Mouse (Mus musculus) heart, embryonic 14.5 days (tissue): ENCODE data around the gene Cbs. TPM values are rescaled to one million over a fixed set of nuclear protein-coding genes. Genes with fewer than 3 reads are reported as not detected.

Experiments used
- ATAC-seq: fragments of 200-750 bp; cut with Nextera tagmentation; 2 replicates; pipeline ENCODE4 v1.8.0; 2017; ENCODE audit warnings: low read depth, moderate TSS enrichment; ENCODE audit not compliant: insufficient number of reproducible peaks, insufficient read depth, low FRiP score
- H3K27ac ChIP-seq, 2 experiments: fragments of 200-500 bp in 1 of 2; fragments of 300-500 bp in 1 of 2; sonication (generic) in 1 of 2; replicated peaks in 1 of 2; 2 replicates each; pipeline ENCODE4 v1.5.1; 2012 to 2014; ENCODE audit warnings: low read depth in 2 of 2, low read length in 2 of 2, control low read depth in 1 of 2, mild to moderate bottlenecking in 1 of 2, mixed read lengths in 1 of 2; ENCODE audit not compliant: control insufficient read depth in 1 of 2, insufficient read depth in 1 of 2
- H3K27me3 ChIP-seq: fragments of 300-500 bp; sonication (generic); 2 replicates; pipeline ENCODE4 v1.6.1; 2014; ENCODE audit warnings: mild to moderate bottlenecking, low read length, control low read depth; ENCODE audit not compliant: control insufficient read depth, insufficient read depth
- H3K36me3 ChIP-seq: fragments of 300-500 bp; sonication (generic); 2 replicates; pipeline ENCODE4 v1.6.1; 2014; ENCODE audit warnings: mild to moderate bottlenecking, control low read depth, low read length, mixed read lengths; ENCODE audit not compliant: control insufficient read depth, insufficient read depth
- H3K4me1 ChIP-seq, 2 experiments: fragments of 200-500 bp in 1 of 2; fragments of 300-500 bp in 1 of 2; sonication (generic) in 1 of 2; 2 replicates each; pipeline ENCODE4 v1.6.1; 2012 to 2014; ENCODE audit warnings: low read length in 2 of 2, control low read depth in 1 of 2, mixed read lengths in 1 of 2; ENCODE audit not compliant: control insufficient read depth in 2 of 2, insufficient read depth in 2 of 2
- H3K4me2 ChIP-seq: fragments of 300-500 bp; sonication (generic); 2 replicates; pipeline ENCODE4 v1.6.1; 2014; ENCODE audit warnings: mild to moderate bottlenecking, low read length
- H3K4me3 ChIP-seq, 2 experiments: fragments of 200-500 bp in 1 of 2; fragments of 300-500 bp in 1 of 2; sonication (generic) in 1 of 2; 2 replicates each; pipeline ENCODE4 v1.5.1; 2012 to 2014; ENCODE audit warnings: low read length in 2 of 2, mild to moderate bottlenecking in 2 of 2, control low read depth in 1 of 2, low read depth in 1 of 2, moderate library complexity in 1 of 2; ENCODE audit not compliant: control insufficient read depth in 1 of 2, insufficient read depth in 1 of 2
- H3K9ac ChIP-seq: fragments of 300-500 bp; sonication (generic); 2 replicates; pipeline ENCODE4 v1.6.1; 2014; ENCODE audit warnings: mild to moderate bottlenecking, low read length
- H3K9me3 ChIP-seq: fragments of 300-500 bp; sonication (generic); 2 replicates; pipeline ENCODE4 v1.6.1; 2016; ENCODE audit warnings: low read length, control low read depth; ENCODE audit not compliant: control insufficient read depth
- WGBS: fragments of 180-500 bp; shearing (Covaris S2); extraction: QIAGEN DNeasy Blood & Tissue Kit; methylation state at CpG from one replicate; pipeline ENCODE4 v1.1.7; 2014; 5-methylcytosine and 5-hydroxymethylcytosine counted together
- polyA plus RNA-seq: library from polyadenylated mRNA; unstranded; fragments of >200 nt; fragmentation: Nextera tagmentation; extraction: Ambion mirVana; gene quantifications from 2 replicates; pipeline ENCODE4 v1.2.1, GENCODE M21; 2014

Gene Cbs
- polyA plus RNA-seq, 1 experiment from 2014 or later, result 0.96 TPM

GRCm38 (mm10) chr17:31588115-31588514 is 48.9 kb downstream of the Cbs start:
- Histone ChIP-seq H3K4me1 (peaks cover 4 to 11% of the 10 kb centered on the region in 2 experiments; a peak in 3 of 4 replicates), H3K4me3 (no peak overlapping the region), H3K9ac (no peak overlapping the region), H3K4me2 (no peak overlapping the region), H3K27ac (no peak overlapping the region), H3K9me3 (no peaks in the 10 kb centered on the region), H3K27me3 (no peaks in the 10 kb centered on the region), H3K36me3 (peaks cover 33% of the 10 kb centered on the region)
- no peak for ATAC-seq
- WGBS, result 53% methylated on average over 7 of the region's 7 CpGs

GRCm38 (mm10) chr17:31583781-31584180 is 53.3 kb downstream of the Cbs start:
- Histone ChIP-seq H3K27me3 (no peaks in the 10 kb centered on the region), H3K4me3 (no peak overlapping the region), H3K9me3 (no peaks in the 10 kb centered on the region), H3K27ac (no peak overlapping the region), H3K4me2 (no peak overlapping the region), H3K36me3 (peaks cover 9% of the 10 kb centered on the region; the same call in 1 of the 2 replicates), H3K9ac (no peak overlapping the region), H3K4me1 (peaks cover 9 to 15% of the 10 kb centered on the region in 2 experiments; a peak in 3 of 4 replicates)
- 64% methylated on average over 6 of the region's 6 CpGs for WGBS
- no peak for ATAC-seq

- H3K4me2 ChIP-seq, result no peak overlapping the region
- H3K9me3 ChIP-seq, result no peaks in the 10 kb centered on the region
- no peak overlapping the region for H3K27ac ChIP-seq
- no peaks in the 10 kb centered on the region for H3K27me3 ChIP-seq
- H3K4me3 ChIP-seq, result no peak overlapping the region
- H3K36me3 ChIP-seq, result peaks cover 9% of the 10 kb centered on the region; the same call in 1 of the 2 replicates
- 76% methylated on average over 3 of the region's 3 CpGs for WGBS
- no peak overlapping the region for H3K9ac ChIP-seq
- ATAC-seq, result no peak
- peaks cover 7 to 9% of the 10 kb centered on the region in 2 experiments; a peak in 2 of 4 replicates for H3K4me1 ChIP-seq
Measured at GRCm38 (mm10) chr17:31583185-31583584, 53.9 kb downstream of the Cbs start.

GRCm38 (mm10) chr17:31580344-31580743 is 56.7 kb downstream of the Cbs start:
- Histone ChIP-seq H3K9ac (no peak overlapping the region), H3K4me2 (no peak overlapping the region), H3K36me3 (peaks cover 9% of the 10 kb centered on the region; the same call in 1 of the 2 replicates), H3K27me3 (no peaks in the 10 kb centered on the region), H3K9me3 (no peaks in the 10 kb centered on the region), H3K27ac (no peak overlapping the region), H3K4me3 (no peak overlapping the region), H3K4me1 (peaks cover 7 to 14% of the 10 kb centered on the region in 2 experiments; a peak in 2 of 4 replicates)
- ATAC-seq, result no peak
- WGBS, result 71% methylated on average over 3 of the region's 3 CpGs

GRCm38 (mm10) chr17:31576394-31577175 is 60.5 kb downstream of the Cbs start:
- Histone ChIP-seq H3K4me1 (peaks cover 5 to 19% of the 10 kb centered on the region in 2 experiments; a peak in 3 of 4 replicates), H3K9me3 (no peaks in the 10 kb centered on the region), H3K9ac (no peak overlapping the region), H3K27ac (no peak overlapping the region), H3K27me3 (no peaks in the 10 kb centered on the region), H3K4me2 (no peak overlapping the region), H3K4me3 (no peak overlapping the region), H3K36me3 (no peaks in the 10 kb centered on the region)
- WGBS, result 82% methylated on average over 10 of the region's 10 CpGs
- ATAC-seq, result no peak

- Histone ChIP-seq H3K27ac (no peak overlapping the region), H3K9me3 (no peaks in the 10 kb centered on the region), H3K27me3 (no peaks in the 10 kb centered on the region), H3K4me3 (no peak overlapping the region), H3K4me1 (peaks cover 2 to 29% of the 10 kb centered on the region in 2 experiments), H3K4me2 (no peak overlapping the region), H3K36me3 (no peaks in the 10 kb centered on the region), H3K9ac (no peak overlapping the region)
- no peak for ATAC-seq
- WGBS, result 49% methylated on average over 7 of the region's 7 CpGs
Measured at GRCm38 (mm10) chr17:31574662-31575061, 62.4 kb downstream of the Cbs start.

- Histone ChIP-seq H3K4me2 (no peak overlapping the region), H3K27ac (no peak overlapping the region), H3K4me3 (no peak overlapping the region), H3K27me3 (no peaks in the 10 kb centered on the region), H3K36me3 (peaks cover 7% of the 10 kb centered on the region; the same call in 1 of the 2 replicates), H3K9me3 (no peaks in the 10 kb centered on the region), H3K4me1 (peaks cover 11 to 45% of the 10 kb centered on the region in 2 experiments), H3K9ac (no peak overlapping the region)
- 86% methylated on average over 5 of the region's 5 CpGs for WGBS
- no peak for ATAC-seq
Measured at GRCm38 (mm10) chr17:31571689-31572088, 65.3 kb downstream of the Cbs start.
